Mouse (Mus musculus) B cell, adult 2 months (primary cell): ENCODE results near the gene Tm4sf4.

Experiments
- DNase-seq, 2 experiments: peaks; one replicate each; pipeline ENCODE4 v3.0.0; 2022

Gene Tm4sf4

DNA sequence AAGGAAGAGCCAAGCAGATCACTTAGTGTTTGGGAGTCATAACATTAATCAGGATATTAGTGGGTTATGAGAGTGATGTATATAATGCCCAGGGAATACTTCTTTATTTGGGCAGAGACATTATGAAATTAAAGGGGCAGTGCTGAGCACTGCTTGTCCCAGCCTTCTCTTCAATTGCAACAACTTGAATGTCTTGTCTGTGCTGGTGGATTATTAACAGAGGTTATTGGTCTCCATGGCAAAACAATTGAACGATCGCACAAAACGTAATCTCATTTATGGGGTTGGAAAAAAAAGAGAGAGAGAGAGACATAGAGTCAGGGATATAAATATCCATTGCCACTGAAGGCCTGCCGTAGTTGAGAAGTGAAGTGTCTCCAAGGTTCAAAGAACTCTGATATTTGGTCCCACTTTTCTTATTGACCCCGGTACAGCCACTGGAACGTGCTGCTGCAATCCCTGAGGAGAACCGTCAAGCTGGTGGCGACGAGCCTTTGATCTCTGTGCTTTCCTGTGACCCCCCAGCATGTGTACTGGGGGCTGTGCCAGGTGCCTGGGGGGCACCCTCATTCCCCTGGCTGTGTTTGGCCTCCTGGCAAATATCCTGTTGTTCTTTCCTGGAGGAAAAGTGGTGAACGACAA, at the start of gene Tm4sf4:
Tm4sf4 (plus strand) TSS at position 226 of the 642 bp plus-strand sequence.
- no peak for DNase-seq

DNA sequence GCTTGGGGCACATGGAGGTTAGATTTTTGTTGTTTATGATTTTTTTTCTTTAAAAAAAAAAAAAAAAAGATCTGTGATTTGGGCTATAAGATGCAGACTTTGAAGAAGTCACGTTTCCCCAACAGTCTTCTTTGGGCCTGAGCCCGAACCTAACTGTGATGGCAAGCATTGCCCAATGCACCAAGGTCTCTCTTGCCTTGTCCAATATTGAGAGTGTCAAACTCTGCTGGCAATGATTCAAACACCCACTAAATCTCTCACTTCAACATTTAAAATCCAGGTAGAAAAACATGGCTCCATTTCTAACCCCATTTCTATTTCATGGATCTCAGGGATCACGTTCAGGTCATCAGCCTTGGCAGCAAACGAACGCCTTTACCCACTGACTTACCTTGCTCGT, 38.7 kb upstream of the Tm4sf4 start:
- DNase-seq: no peak

DNA sequence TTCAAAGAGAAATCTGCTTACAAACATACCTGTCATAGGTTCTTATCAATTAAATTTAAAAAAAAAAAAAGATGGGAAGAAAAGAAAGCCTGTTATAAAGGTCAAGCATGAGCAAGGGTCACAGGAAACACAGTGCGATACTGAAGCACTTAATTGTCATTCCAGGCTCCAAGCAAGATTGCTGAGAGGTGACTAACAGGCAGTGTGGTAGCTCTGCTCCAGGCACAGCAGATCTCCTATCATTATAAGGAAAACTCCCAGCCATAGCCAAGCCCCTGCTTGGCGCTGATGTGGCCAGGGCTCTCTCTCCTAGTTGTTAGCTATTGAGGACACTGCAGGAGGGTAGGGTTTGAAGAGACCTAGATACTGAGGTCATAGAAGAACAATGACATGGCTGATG, 38.2 kb upstream of the Tm4sf4 start:
- no peak for DNase-seq

DNA sequence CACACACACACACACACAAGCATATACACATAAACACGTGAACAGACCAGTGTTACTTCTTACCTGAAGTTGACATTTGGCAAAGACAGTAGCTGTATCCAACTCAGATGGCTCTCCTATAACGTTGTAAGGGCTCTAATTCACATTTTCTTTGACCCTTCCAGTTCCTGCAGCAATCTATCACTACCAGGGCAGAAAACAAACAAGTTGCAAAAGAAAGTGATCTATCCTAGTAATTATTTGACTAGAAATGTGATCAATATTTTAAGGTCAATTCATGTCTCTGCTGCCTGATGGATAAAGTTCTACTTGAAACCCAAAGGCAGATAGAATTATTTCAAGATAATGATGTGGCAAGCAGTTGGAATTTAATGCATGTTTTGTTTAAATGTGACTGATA, 37.5 kb upstream of the Tm4sf4 start:
- no peak for DNase-seq

DNA sequence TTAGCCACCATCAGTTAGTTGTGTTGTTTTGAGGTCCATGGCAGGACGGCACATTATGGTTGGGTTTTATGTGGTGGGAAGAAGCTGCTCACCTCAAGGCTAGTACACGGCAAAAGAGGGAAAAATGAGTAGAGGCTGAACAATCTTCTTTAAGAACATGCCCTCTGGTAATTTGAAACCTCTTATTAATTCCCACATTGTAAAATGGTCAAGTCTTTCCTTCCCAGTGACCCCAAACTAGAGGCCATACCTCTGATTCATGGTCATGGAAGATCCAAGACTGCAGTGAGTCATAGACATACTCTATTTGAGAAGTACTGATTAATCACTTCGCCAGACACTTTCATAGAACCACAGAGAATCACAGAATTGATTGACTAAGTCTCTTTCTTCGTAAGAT, 13.6 kb upstream of the Tm4sf4 start:
- no peak for DNase-seq

DNA sequence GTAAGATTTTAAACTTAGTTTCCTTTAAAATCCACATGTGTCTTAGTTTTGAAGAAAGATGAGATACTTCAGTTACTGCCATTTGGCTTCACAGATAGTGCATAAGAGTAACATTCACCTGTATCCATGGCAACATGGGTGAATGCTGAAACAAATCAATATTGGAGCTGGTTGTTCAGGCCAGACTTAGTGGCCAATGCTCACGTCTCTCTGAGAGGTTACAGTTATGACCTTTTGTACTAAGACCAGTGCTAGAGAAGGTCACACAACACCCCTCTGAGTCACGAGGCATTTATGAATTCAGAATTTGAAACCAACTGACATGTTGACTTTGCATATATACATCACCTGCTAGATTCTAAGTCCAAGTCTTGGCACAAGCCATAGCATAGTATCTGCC, 4.9 kb upstream of the Tm4sf4 start:
- DNase-seq: no peak

DNA sequence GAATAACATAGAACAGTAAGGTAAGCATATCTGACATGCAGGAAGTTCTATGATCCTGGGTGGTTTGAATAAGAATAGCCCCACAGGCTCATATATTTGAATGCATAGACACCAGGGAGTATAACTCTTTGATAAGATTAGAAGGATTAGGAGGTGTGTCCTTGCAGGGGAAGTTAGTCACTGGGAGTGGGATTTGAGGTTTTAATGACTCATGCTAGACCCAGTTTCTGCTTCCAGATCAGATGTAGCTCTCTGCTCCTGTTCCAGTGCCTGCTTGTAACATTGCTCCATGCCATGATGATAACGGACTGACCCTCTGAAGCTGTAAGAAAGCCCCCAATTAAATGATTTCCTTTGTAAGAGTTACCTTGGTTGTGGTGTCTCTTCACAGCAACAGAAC, 4.5 kb upstream of the Tm4sf4 start:
- DNase-seq: no peak

DNA sequence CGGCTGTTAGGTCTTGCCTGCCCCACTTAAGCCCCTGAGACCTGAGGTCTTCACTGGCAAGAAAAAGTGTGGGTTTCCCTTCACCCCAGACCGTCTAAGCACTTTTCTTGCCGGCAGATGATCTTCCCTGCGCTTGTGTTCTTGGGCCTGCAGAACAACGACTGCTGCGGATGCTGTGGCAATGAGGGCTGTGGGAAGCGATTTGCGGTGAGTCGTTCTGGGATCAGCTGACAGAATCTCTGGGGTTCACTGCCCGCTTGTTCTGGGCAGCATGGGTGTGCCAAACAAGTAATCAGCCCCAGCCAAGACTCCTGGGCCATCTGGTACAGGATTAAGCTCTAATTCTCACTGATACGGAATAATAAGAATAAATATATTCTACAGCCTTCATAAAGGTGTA, 1.2 kb downstream of the Tm4sf4 start:
- DNase-seq: no peak

DNA sequence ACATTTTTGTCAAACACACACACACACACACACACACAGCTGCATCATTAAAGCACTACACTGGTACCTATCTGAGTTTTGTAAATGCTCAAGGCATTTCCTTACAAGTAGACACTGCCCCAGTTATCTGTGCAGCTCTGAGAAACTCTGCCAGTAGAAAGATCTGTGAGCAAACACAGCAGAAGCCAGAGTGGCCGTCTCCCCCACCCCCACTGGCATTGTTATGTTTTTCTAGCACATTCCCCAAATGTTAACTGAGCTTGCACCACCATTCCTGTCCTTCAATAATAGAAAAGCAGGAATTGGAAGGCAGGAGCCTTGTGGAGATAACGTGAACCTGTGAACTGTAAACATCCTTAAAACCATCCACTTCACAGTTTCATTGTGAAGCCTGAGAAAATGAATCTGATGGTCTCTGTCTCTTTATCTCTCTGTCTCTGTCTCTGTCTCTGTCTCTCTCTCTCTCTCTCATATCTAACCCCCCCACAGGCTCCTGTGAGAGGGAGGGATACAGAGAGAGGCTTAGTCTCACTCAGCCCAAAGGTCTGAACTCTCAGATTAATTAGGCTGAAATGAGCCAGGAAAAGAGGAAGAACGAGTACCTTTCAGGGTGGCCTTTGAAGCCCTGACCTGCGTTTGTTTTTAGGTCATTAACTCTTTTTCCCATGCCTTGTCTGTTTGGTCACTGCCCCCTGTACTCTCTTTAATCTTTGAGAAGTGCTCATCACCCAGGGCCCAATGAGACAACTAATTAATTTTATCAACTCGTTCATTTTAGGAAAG, 3.8 kb downstream of the Tm4sf4 start:
- DNase-seq: no peak

DNA sequence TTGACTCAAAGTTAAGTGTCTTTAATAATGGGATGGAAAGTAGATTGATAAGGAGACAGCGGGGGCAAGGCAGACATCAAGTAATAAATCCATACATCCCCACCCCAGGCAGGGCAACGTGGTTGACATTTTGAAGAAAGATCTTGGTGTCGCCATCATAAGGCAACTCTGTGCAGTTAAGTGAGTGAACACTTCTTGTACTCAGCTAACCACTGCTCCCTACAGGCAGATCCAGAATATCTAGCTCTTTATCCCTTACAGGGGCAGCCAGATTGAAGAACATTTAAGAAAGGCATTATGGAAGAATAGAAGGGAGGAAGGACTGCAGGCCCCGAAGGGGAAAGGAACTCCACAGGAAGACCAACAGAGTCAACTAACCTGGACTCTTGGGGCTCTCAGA, 4.4 kb downstream of the Tm4sf4 start:
- DNase-seq: no peak

DNA sequence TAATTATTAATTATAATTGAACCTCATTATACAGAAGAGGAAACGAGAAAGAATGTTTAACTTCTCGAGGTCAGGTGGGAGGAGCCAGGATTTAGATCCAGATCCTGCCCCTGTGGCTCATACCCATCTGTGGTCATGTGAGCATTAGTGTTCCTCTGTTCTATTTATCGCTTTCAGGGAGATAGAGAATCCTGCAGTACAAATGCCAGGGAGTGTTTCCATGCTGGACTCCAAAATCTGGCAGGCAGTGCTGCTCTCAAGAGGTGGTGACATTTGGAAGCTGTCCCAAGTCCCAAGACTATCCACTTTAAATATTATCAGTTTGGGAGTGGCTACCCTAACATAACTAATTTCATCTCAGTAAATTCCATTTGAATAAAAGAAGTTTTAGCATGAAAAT, 6.6 kb downstream of the Tm4sf4 start:
- DNase-seq: no peak

DNA sequence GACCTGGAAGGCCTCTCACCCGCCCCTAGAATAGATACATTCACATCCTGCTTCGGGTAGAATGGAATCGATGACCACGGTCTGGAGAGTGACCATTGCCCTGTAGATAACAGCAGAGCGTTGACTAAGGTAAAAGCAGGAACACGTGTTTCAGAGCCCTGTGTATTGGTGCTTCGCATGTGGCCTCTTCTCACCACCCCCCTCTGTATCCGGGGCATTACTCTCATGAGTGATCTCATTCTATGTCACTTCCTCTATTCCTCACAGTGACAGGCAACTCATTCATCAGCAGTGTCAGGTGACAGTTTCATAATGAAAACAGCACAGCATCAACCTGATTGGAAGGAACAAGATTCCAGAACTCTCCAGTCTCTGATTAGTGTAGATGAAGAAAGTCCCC, 10.2 kb downstream of the Tm4sf4 start:
- DNase-seq: no peak

DNA sequence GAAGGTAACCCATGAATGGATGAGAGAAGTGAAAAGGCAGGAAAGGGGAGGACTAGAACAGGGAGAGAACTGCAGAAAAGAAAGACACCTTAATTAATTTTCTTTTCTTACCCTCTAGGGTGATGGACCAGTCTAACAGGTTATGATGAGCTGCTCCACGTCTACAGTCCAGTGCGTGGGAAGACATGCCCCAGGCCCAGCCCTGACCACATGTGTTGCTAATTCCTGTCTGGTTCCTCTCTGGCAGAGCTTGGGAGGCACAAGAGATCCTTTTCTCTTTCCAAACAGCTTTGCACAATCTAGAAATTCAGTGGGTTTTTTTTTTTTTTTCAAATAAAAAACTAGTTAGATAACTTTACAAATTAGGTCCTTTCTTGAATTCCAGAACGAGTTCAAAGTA, 15.8 kb downstream of the Tm4sf4 start:
- no peak for DNase-seq

DNA sequence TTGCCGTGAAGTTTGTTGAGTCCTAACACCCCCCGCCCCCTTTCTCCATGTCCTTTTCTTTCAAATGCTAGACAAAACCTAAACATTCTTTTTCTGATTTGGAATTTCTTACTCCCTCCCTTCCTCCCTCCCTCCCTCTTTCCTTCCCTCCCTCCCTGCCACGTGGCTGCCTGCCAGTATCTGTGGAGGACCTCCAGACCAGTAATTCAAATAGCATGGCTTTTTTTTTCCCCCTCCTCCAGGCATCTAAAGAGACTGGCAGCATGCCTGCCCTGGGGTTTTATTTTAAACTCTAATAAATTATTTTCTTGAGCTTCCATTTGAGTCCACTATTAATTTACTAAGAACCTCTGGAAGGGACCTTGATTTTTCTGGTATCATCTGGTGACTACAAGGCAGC, 20.6 kb downstream of the Tm4sf4 start:
- DNase-seq: no peak

DNA sequence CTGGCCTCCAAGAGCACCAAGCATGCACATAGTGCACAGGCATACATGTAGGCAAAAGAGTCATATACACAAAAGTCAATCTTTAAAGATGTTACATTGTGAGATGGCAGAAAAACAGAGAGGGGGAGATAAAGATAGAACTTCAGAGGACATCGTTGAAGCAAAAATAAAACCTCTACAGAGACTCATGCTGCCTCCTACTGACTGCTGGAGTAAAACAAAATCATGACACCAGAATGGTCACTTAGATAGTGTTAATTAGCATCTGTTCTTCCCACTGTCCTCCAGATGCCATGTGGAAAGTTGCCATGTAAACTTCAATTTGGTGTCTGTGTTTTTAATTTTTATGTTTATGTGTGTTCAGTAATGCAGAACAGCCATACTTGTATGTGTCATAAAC, 22.8 kb downstream of the Tm4sf4 start:
- no peak for DNase-seq

DNA sequence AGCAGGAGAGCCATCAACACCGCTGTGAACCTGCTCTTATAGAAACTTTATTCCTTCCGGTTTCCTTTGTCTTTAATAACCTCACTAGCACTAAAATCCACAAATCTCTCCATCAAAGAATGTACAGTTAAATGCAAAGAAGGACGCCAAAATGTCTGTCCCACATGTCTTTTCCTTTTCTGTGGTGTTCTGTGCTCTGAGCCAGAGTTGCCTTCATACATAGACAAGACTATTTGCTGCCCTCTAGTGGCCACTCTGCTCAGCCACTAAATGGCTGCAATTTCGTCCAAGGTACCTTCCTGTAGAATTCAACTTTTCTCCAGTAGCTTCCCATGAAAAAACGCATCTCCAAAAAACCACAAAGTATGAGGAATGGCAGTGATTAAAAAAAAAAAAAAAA, 23.3 kb downstream of the Tm4sf4 start:
- DNase-seq: peak; percentile 4 to 6

DNA sequence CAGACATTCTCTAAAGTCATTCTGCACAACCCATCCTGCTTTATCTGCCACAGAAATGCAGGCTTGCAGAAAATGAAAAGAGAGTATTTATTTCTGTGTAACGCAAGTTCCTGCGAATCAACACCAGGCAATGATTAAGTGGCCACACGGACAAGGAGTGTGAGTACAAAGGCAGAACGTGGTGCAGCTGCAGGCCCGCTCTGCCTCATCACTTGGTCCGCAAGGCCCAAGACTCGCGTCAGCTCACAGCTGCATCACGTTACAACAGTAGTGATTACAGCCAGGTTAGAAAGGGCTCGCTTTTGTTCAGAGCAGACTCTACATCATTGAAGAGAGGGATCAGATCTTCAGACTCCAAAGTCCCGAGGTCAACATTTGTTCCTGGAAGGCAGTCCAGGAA, 33.5 kb downstream of the Tm4sf4 start:
- DNase-seq: no peak

DNA sequence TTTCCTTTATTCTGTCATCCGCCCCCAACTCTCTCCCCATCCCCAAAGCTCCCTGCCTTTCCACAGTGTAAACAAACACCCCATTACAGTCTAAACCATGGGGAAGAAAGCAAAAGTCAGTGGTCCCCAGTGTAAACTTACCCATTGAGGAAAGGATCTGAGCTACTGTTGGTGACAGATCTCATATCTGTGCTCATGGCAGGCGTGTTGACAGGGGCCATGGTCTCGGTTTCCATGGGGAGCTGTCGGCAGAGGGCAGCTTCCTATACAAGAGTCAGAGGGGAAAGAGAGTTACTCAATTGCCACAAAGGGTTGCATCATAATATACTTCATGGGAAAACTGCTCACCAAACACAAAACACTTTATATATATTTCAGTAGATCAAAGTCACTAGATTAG, 38.2 kb downstream of the Tm4sf4 start:
- DNase-seq: no peak

DNA sequence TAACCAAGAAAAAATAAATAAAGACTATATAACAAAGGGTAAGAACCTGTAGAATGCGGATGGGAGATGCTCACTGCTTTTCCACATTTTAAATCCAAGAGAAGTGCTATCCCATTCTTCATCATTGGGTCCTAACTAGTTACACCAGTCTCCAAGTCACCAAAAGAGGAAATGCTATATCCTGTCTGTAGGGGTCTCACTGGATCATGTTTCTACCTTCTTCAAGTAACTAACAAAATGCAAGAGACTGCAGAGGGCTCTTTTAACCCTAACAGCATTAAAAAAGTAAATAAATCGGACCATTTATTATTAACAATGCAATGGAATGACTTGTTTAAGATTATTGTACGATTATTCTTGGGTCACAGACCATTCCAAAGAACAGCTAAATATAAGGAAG, 41.2 kb downstream of the Tm4sf4 start:
- DNase-seq: no peak

DNA sequence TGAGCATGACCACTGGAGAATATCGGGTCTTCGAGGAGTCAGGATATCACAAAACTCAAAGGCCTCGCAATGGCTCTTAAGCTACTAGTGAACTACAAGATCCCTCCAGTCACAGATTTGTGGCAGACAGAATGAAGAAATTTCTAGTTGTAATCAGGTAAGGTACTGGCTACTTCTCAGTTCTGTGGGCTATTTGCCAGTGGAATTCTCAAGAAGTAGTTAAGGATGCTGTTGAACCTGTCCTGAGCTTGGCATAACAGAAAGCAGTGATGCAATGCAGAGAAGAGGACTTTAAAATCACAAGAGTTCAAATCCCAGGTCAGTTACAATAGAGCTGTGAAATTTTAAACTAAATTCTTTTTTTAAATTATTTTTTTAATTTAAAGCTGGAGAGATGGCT, 44.2 kb downstream of the Tm4sf4 start:
- no peak for DNase-seq

DNA sequence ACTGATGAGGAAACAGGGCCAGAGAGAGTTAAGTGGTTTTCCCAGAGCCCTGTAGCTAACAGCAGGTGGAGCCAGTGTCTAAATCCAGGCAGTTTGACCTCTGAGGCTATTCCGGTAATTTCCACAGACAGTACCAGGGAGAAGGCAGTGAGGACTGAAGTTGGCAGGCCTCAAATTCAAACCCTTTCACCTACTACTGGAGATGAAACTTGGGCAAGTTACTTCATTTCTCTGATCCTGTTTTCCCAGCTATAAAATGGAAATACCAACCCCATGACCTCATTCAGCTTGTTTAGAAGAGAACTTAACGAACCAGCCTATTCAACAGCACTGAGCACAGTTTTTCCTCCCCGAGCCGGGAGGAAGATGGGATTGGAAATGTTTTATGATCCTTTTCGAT, 45.2 kb downstream of the Tm4sf4 start:
- DNase-seq: no peak

DNA sequence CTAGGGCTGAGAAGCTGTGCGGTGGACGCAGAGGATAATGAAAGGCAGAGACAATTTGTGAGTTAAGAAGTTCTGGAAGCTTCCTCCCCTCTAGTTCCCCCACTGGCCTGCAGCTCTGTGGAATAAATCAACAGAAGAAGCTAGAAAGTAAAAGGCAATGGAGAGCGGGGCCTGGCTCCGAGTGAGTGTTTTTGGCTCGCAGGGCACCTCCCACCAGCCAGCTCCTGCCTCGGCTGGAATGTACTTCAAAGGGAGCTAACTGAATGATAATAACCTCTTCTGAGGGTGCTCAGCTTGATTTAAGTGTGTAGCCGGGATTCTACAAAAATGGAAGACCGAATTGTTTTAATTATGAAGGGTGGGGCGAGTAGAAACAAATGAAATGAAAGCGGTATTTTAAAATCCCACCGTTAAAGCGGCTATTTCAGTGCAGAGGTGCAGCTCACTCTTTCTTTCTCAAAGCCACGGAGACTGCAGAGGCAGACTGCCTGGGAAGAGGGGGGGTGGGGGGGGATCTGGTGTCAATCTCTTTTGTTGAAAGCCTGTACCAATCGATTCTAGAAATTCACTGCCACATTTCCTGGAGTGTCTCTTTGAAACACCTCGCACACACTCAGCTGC, 46.0 kb downstream of the Tm4sf4 start:
- no peak for DNase-seq

DNA sequence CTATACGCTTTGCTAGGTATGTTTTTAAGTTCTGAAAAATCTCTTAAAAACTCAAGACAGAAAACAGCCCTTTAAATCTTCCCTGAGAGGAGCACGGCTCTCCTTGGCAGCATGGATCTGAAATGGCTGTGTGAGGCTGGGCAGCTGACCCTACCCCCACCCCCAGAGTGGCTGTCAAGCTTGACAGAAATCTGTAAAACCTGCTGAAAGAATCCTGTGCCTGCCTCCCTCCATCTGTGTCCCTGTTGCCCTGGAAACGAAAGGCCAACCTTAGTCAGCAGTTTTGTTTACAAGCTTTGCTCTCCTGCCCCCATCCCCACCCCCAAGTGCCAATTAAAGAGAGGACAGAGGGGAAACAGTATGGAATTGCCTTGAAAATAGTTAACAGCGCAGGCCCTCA, 47.3 kb downstream of the Tm4sf4 start:
- DNase-seq: no peak

DNA sequence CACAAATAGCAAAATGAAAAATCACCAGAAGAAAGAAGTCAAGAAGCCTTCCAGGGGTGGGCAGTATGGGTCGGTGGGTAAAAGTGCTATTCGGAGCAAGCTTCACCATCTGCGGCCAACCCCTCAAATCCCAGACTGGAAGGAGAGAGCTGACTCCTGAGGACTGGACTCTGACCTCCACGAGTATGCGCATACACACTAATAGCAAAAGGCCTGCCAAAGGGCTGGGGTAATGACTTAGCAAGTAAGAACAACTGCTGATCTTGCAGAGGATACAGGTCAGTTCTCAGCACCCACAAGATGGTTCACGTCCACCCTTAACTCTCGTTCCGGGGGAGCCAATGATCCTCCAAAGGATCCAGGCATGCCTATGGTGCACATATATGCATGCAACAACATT, 49.3 kb downstream of the Tm4sf4 start:
- DNase-seq: no peak

DNA sequence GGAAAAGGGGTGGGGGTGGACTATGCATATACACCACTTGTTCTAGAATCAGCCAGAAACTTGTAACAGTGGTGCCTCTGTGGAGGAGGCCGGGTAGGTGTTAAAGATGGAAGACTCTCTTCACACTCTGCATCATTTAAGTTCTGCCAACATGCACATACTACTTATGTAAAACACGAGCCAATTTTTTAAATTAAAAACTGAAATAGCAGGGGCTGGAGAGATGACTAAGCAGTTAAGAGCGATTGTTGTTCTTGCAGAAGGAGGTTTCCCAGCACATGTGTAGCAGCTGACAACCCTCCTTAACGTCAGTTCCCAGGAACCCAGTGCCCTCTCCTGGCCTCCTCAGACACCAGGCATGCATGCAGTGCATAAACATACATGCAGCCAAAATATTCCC, 55.5 kb downstream of the Tm4sf4 start:
- DNase-seq: no peak
